Mouse (Mus musculus): ENCODE data around the gene Fig4.

Gene Fig4

DNA sequence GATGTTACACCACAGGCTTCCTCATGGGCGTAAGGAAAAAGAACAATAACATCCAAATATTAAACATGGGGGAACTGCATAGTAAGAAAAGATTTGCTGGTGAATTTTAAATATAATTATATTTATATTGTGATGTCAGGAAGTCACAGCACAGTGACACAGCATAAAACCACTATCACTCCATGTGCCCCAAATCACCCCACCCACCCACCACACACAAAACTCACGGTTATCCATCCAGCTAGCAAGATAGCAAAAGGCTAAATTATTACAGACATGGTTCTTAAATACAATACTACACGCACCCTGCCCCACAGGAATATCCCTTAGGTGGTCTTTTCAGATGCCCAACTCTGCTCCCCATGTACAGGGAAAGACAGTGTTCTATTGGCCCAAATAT, 89.0 kb downstream of the Fig4 start:
- DNase-seq (ENCODE audit: low read depth, low spot score) = no peak

DNA sequence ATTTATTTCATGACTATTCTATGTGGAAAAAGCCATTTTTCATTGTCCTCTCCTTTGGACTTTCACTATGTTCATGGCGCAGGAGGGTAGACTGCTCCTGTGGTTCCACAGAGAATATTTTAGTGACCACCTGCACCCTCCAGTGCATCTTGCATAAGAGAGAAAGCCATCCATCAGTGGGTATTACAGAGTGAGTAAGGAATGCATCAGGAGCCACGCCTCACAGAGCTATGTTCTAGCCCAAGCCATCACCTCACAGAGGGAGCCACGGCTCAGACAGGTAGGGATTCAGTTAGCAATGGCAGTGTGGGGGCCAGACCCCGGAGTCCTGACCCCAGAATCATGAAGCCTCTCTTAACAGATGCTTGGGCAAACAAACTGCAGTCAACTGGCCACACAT, 93.5 kb downstream of the Fig4 start:
- no peak for DNase-seq (ENCODE audit: low read depth, low spot score)

DNA sequence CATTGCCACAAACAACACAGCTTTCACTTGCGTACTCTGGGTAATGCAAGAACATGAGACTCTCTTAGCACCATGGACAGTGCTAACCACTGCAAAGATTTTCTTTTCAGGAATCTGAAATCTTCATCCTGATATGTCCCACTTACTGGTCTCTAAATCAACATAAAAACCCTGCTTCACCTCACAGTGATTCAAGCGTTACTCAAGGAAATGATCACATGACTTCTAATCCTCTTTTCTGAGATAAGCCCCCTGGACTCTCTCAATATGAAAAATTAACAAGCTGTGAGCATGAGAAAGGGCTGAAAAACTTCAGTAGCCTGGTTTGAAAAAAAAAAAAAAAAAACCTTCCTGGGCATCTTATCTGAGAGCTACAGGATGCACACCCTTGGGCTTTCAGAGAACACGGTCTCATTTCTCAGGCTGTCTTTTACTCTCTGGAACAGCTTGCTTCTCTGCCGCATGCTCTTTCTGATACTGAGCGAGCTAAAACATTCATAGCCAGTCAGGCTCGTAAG, 94.1 kb downstream of the Fig4 start:
- DNase-seq (ENCODE audit: low read depth, low spot score) = peak; percentile 37

DNA sequence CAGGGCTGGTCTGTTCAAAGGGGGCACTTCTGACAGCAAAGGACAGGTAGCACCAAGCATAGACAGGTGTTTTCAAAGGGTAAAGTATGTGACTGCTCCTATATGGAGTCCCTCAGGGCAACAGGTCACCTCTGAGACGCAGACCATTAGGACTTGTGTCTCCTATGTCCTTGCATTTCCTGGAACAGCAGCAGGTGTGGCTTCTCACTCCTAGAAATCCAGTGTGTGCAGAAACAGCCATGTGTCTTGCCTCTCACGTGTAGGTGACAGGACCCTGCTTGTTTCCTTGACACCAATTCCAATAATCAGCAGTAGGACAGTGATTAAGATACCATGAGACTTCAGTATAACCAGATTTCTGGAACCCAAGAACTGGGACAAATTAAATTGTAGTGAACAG, 97.4 kb downstream of the Fig4 start:
- no peak for DNase-seq (ENCODE audit: low read depth, low spot score)

DNA sequence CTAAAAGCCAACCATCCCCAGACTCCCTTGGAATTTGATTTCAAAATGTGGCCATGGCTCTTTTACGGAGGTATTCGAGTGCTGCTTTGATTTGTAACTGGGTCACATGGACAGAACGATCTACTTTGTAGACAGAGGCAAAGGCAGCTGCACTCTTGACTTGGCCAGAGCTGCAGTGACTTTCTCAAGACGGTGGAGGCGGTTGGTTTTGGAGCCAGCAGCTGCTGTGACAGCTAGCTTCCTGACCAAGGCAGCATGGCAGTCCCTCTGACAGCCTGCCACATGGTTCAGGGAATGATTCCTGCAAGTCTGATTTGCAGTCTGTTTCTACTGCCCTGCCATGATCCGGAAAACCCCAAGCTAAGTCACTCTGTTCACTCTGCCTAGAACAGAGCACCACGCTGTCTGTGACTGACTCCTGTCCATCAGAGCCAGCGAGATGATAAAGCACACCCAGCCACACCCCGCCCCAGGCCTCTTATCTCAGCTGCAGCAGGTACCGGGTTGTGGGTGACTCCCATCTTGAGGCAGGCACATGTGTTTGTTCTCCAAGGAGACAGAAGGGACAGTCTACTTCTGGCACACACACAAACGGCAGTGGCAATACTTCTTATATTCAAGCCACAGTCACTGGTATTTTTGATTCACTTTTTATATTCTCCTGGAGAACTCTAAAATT, 98.3 kb downstream of the Fig4 start:
- no peak for DNase-seq (ENCODE audit: low read depth, low spot score)

DNA sequence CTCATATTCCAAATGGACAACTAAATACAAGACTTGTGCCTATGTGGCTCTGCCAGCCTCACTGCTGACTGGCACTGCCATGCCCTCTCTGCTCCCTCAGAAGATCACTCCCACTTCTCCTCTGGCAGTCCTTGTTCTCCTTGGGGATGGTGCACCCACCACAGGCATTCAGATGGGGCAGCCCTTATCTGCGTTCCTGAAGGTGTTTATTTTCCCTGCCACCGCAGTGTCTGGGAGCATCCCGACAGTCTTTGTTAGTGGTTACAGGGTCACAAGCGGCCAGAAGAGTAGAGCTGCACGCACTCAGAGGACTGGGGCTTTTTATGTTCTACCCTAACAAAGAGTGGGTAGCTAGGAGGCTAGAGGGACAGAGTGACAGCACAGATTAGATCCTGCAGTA, 98.9 kb downstream of the Fig4 start:
- no peak for DNase-seq (ENCODE audit: low read depth, low spot score)

DNA sequence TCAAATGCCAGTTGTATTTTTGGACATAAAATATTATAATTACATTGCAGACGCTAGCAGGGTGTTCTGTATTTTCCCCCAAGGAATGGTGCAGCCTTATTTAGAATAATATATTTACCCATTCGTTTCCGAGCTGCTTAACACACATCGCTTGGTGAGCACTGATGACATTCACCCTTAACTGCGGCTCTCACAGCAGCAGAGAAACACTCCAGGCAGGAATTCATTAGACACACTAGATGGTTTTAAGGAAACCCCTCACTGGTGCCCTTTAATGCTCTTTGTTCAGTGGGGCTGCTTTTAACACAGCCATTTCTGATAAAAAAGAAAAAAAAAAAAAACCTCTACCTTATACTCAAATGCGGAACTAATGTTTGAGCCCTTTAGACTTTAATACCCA, 104.3 kb downstream of the Fig4 start:
- DNase-seq (ENCODE audit: low read depth, low spot score) = no peak

DNA sequence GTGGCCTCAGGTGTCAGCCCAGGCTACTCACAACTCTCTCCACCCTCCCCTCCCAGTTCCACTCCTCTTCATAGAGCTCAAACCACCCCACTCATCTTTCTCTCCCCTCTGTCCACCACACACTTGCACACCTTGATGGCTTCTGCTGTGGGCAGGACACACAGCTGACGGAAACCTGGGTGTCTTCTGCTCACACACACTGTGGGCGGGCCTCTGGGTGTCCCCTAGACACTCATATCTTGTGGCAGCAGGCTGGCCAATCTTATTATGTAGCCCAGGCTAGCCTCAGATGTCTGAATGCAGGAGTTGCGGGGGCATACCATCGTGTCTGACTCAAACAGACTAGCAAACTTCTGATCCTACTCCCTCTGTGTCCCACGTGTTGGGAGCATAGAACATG, 105.3 kb downstream of the Fig4 start:
- no peak for DNase-seq (ENCODE audit: low read depth, low spot score)

DNA sequence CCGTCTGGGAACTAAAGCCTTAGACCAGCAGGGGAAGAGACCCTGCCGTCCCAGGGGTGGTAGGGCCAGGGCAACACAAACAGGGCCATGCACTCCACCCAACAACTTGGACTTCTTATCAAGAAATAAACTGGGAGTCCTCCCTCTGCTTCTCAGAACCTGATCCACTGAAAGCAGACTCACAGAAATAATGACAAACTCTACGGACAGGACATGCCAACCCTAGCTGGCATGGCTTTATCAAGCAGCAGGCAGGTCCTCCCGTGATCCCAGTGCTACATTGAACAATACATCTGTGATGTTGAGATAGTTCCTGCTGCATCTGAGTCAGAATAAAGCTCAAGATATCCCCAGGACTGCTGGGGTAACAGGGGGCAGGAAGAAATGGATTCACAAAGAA, 106.8 kb downstream of the Fig4 start:
- DNase-seq (ENCODE audit: low read depth, low spot score) = no peak

DNA sequence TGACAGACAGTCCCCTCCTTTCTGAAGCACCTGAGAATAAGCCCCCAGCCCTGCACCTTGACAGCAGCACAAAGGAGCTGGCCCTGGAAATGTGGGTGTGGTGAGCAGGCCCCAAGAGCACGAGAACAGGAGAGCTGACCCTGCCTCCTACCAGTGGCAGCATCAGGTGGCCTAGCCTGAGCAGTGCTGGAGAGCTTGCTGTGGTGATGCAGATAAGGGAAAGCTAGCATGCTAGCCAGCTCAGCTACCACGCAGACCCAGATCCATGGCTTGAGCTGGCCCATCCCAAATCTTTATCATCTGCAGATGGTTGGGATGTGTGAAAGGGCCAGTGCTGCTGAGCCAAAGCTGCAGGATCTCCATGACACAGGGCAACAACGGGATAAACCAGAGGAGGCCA, 113.7 kb downstream of the Fig4 start:
- no peak for DNase-seq (ENCODE audit: low read depth, low spot score)

DNA sequence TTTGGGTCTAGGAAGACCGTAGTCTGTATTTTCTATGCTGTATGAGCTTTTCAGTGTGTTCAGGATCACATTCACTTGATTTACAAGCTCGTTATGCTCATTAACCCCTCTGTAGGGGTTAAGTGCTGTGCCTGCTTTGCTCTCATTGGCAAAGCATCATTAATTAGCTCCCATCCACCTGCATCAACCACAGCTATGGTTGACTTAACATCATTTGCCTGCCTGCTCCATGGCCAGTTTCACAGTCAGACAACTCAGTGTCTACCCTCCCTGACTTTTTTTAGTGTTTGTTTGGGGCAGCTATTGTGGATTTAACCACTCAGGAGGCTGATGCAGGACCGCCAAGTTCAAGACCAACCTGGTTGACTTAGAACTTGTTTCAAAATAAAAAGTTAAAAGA, 119.1 kb downstream of the Fig4 start:
- DNase-seq (ENCODE audit: low read depth, low spot score) = no peak

DNA sequence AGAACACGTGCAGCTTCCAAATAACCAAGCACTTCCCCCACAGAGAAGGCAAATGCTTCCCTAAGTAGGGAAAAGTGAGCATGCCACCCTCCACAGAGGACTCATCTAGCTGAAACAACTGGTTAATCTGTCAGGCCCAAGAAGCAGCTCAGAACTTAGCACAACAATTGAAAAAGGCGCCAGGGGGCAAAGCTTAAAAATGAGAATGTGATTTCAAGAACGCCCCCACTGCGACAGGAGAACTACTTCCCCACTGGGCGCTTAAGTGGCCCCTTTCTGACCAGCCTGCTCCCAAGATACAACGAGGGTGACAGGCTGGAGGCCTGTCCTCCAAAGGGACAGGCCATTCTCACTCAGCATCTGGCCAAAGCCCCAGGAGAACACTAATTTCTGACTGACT, 120.4 kb downstream of the Fig4 start:
- no peak for DNase-seq (ENCODE audit: low read depth, low spot score)

DNA sequence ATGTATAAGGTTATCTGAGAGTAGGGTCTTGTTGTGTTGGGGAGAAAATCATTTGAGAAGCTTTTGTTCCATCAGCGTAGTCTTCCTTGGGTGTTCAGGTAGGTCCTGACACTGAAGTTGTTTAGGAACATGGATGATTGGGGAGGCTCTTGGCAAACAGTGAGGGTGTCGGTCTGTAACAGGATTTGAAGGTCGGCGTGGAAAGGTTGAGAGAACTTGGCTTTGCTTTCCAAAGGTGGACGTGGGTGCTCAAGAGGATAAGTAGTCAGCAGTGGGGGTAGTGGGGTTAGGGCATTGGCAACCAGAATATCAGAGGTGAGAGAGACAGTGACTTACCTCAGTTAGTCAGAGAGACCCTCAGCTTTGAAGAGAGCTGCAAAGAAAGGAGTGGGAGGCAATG, 136.9 kb downstream of the Fig4 start:
- no peak for DNase-seq (ENCODE audit: low read depth, low spot score)

DNA sequence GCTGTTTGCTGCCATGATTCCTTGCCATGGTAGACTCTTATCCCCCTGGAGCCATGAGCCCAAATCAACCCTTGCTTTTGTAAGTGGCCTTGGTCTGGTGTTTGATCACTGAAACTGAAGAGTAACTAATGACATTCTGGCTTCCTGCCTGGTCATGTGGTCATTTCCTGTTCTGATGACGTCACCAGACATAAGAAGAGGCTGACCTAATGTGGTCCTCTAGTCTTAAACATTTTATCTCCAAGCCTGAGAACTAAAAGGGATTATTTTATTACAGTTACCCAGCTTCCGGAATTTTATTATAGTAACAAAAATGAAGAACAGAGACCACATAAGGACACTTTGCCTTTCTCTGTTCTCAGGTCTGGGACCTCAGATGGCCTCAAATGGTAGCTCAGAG, 140.0 kb downstream of the Fig4 start:
- no peak for DNase-seq (ENCODE audit: low read depth, low spot score)

DNA sequence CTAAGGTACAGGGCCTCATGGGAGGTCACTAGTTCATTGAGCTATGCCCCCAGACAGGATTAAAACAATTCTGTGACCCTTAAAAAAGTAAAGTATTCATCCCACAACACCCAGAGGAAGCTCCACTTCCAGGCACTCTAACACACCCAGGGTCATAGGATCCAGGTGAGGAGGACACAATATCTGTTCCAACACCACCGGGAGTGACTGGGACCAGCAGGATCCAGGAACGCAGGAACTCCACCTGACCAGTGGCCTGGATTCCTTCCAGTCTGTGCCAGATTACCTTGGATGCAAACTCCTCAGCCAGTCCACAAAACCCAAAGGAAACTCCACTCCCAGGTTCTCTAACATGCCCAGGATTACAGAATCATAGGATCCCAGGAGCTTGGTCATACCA, 145.8 kb downstream of the Fig4 start:
- no peak for DNase-seq (ENCODE audit: low read depth, low spot score)

DNA sequence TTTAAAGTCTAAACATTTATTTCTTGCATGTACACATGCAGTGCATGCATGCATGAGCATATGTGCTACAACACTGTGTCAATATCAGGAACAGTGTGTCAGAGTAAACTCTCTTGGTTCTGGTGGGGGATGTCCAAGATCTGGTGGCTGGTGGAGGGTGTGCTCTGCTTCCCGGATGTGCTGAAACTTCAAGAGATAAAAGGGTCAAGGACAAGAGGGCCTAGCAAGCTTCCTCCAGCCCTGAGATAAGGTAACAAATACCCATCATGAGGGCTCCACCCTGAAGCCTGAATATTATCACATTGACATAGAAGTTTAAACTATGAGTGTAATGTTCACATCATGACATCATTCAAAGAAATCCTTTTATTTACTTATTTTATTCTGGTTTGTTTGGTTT, 146.4 kb downstream of the Fig4 start:
- no peak for DNase-seq (ENCODE audit: low read depth, low spot score)

DNA sequence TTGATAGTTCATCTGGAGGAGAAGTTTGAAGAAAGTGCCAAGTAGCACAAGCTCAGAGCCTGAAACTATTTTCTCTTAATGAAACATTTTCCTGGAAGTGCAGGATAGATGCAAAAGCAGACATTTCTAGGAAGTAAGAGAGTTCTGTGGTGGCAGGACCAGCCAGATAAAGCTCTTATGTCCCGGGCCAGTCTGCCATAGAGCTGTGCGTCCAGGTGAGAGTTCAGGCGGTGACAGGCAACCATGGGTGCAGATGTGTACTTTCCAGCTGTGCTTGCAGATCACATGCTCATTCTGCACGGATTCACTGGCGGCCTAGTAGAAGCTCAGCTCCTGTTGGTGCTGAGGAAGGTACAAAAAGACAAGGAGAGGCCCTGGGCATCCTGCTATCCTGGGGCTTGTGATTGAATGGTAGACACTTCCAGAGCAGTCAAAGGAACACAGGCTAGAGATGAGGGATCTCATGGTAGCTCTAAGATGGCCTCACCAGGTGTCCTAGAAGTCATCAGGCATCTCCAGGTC, 149.8 kb downstream of the Fig4 start:
- no peak for DNase-seq (ENCODE audit: low read depth, low spot score)

DNA sequence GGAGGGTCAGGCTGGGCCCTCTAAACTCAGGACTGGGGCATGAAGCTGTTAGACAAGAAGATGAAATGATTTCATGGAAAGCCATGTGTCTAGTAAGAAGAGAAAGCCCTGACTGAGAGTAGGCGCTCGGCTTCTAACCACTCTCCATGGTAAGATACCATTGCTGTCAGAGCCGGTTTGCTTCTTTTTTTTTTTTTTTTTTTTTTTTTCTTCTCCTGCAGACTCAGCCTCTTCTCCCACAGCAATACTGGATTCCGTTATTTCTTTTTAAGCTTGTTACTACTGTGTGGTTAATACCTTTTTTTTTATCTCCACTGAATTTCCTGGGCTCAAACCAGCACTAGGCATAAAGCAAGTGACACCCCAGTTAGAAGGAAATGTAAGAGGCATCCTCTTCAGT, 151.2 kb downstream of the Fig4 start:
- DNase-seq (ENCODE audit: low read depth, low spot score) = no peak

DNA sequence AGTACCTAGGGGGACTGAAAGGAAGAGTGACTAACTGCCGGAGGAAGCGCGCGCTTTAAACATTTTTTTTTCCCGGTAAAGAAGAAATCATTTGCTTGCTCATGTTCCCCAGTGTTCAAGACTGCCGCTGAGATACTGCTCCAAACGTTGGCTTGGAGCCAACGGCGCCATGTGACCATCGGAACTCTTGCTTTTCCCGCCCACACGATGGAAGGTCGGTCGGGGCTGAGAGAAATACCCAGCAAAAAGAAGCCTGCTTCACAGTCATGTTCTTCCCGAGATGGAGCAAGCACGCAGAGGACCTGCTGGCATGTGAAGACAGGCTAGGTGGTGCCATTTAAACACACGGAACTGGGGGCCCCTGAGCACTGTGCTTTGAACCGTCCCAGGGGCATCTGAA, 151.6 kb downstream of the Fig4 start:
- no peak for DNase-seq (ENCODE audit: low read depth, low spot score)

DNA sequence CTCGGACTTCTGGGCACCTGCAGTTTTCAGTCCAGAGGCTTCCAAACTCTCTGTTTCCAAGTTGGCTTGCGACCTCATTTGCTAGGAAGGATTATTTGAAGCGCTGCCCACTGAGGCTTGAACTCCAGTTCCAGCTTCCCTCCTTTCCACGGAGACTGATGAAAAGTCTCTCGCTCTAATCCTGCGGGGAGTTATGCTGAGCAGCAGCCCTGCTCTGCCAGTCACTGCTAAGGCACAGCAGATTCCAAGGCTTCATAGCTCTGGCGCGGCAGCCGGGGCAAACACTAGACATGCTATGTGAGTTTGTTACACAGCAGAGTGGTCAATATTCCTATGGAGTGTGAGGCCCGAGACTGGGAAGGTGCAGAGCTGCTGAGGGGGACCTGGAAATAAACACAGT, 152.0 kb downstream of the Fig4 start:
- no peak for DNase-seq (ENCODE audit: low read depth, low spot score)

DNA sequence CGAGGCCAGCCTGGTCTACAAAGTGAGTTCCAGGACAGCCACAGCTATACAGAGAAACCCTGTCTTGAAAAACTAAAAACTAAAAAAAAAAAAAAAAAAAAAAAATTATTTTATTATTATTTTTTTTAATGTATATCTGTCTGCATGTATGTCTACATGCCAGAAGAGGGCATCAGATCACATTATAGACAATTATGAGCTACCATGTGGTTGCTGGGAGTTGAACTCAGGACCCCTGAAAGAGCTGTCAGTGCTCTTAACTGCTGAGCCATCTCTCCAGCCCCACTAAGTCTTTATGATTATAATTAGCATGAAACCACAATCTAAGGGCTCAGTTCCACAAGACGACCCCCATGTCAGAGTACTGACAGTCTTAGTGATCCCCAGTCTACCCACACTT, 152.6 kb downstream of the Fig4 start:
- no peak for DNase-seq (ENCODE audit: low read depth, low spot score)

DNA sequence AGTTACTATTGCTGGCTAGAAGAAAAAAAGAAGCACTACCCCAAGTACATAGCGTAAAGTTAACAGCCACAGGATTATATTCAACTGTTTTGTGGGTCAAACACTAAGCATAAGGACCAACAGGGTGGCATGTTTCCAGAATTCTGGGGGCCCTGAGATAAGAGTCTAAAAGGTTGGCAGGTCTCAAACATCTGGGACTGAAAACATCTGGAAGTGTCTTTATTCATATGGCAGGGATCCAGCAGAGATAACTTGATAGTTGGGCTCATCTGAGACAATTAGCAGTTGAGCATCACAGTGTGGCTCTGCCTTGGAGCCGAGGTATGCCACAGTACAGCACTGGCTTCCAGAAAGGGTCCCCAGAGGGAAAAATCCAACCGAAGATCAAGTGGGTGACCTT, 153.8 kb downstream of the Fig4 start:
- DNase-seq (ENCODE audit: low read depth, low spot score) = no peak

DNA sequence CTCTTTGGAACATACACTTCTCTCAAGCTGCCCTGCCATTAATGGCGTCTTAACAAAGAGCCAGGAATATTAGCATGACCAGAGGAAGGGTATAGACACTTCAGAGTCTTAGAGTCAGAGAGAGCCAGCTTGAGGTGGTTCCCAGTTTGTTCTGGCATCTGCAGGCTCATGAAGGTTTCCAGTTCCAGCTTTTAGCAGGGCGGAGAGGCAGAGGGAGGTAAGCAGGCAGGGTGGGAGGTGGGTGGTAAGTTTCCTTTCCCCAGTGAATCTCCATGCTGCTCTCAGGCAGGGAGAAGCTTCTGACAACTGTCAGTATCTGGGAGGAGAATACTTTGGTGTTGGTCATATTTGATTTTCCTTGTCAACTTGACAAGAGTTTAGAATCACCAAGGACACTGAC, 156.9 kb downstream of the Fig4 start:
- DNase-seq (ENCODE audit: low read depth, low spot score) = no peak

Data from retina, postnatal 7 days (tissue).